Mouse (Mus musculus) heart, adult 2 months (tissue): ENCODE data around the gene Sds. TPM values are rescaled to one million over a fixed set of nuclear protein-coding genes. Genes with fewer than 3 reads are reported as not detected.

Experiments used
- DNase-seq, 2 experiments: peaks; one replicate each; pipeline ENCODE4 v3.0.0; 2021
- H3K27ac ChIP-seq: fragments of 200-600 bp; 2 replicates; pipeline ENCODE4 v1.8.1; 2022
- H3K27me3 ChIP-seq: fragments of 200-500 bp; 2 replicates; pipeline ENCODE4 v1.6.1; 2012; ENCODE audit warnings: mild to moderate bottlenecking, low read length, inconsistent platforms, mixed read lengths; ENCODE audit not compliant: control insufficient read depth, insufficient read depth
- H3K36me3 ChIP-seq: fragments of 200-500 bp; 2 replicates; pipeline ENCODE4 v1.6.1; 2012; ENCODE audit warnings: low read length, inconsistent platforms; ENCODE audit not compliant: control insufficient read depth, insufficient read depth
- H3K4me1 ChIP-seq: fragments of 200-500 bp; 2 replicates; pipeline ENCODE4 v1.6.1; 2011; ENCODE audit warnings: low read length; ENCODE audit not compliant: control insufficient read depth, insufficient read depth
- H3K4me3 ChIP-seq: fragments of 200-600 bp; 2 replicates; pipeline ENCODE4 v1.8.1; 2022
- H3K79me2 ChIP-seq: fragments of 200-500 bp; replicated peaks from 2 replicates; pipeline ENCODE4 v1.6.1; 2012; ENCODE audit warnings: mild to moderate bottlenecking, inconsistent platforms, low read length, moderate library complexity, mixed read lengths; ENCODE audit not compliant: control insufficient read depth, insufficient read depth
- H3K9ac ChIP-seq: fragments of 200-500 bp; 2 replicates; pipeline ENCODE4 v1.6.1; 2012; ENCODE audit warnings: low read depth, mild to moderate bottlenecking, control low read depth, inconsistent platforms, low read length, mixed read lengths
- CTCF ChIP-seq: fragments of 200-600 bp; IDR thresholded peaks from 2 replicates; pipeline ENCODE4 v1.8.1; 2022; ENCODE audit warnings: antibody characterized with exemption, mild to moderate bottlenecking, moderate library complexity
- EP300 ChIP-seq: fragments of 200-500 bp; IDR thresholded peaks from 2 replicates; pipeline ENCODE4 v1.6.1; 2011; ENCODE audit warnings: low read depth, low read length, control low read depth; ENCODE audit not compliant: insufficient read depth
- POLR2A ChIP-seq: fragments of 200-500 bp; IDR thresholded peaks from 2 replicates; pipeline ENCODE4 v1.6.1; 2011; ENCODE audit warnings: mild to moderate bottlenecking, low read depth, low read length, control low read depth; ENCODE audit not compliant: insufficient read depth
- WGBS: fragments of 180-500 bp; shearing (Covaris S2); methylation state at CpG from one replicate; pipeline ENCODE4 v1.1.7; 2018; 5-methylcytosine and 5-hydroxymethylcytosine counted together
- intact Hi-C: fragments of 180-260 bp; cut with DNase I; formaldehyde crosslinking; loops from one replicate; pipeline ENCODE4 v1.15.1; 2025
- long read RNA-seq: library from polyadenylated mRNA; stranded (forward); transcript quantifications from one replicate; pipeline ENCODE4 v2.0.0, GENCODE M21; 2021
- polyA plus RNA-seq: library from polyadenylated mRNA; depleted of rRNA; stranded (reverse); fragments of >200 nt; gene quantifications from 2 replicates; pipeline ENCODE4 v1.2.3, GENCODE M21; 2012; rRNA removed
- total RNA-seq, 2 experiments: library from RNA; stranded (reverse); gene quantifications; 2 replicates each; pipeline ENCODE4 v1.2.3; 2021

Sds gene
- 1 to 10 TPM; 1.2 to 3.0 TPM for total RNA-seq
- polyA plus RNA-seq, result 5.6 and 10.9 TPM in 2 replicates
- long read RNA-seq, partial matches to known transcripts, result 1 of 3 reads
- long read RNA-seq, other reads (novel, unspliced or antisense), result 0 of 3 reads

GRCm38 (mm10) chr5:120476296-120476695 is at the start of gene Sds:
Sds (plus strand) TSS chr5:120476526.
- H3K27me3 ChIP-seq, result no peaks in the 10 kb centered on the region
- no peaks in the 10 kb centered on the region for H3K36me3 ChIP-seq
- H3K4me3 ChIP-seq, result no peak within 1 kb of the TSS
- DNase-seq, result no peak
- 14% methylated on average over 13 of the region's 13 CpGs for WGBS
- H3K9ac ChIP-seq, result no peak within 1 kb of the TSS
- no peaks in the 10 kb centered on the region for H3K79me2 ChIP-seq
- no peak within 1 kb of the TSS for H3K27ac ChIP-seq
- TF ChIP-seq CTCF (no peak), POLR2A (no peak), EP300 (no peak)
- H3K4me1 ChIP-seq, result no peaks in the 10 kb centered on the region
- intact Hi-C loops, result no loop called here

- Histone ChIP-seq H3K27ac (no peak overlapping the region), H3K27me3 (peaks cover 12% of the 10 kb centered on the region), H3K79me2 (no peaks in the 10 kb centered on the region), H3K4me3 (no peak overlapping the region), H3K9ac (no peak overlapping the region), H3K4me1 (no peaks in the 10 kb centered on the region), H3K36me3 (no peaks in the 10 kb centered on the region)
- 2% methylated on average over 10 of the region's 10 CpGs for WGBS
- TF ChIP-seq POLR2A, result no peak
- no peak for TF ChIP-seq CTCF
- no peak for TF ChIP-seq EP300
- intact Hi-C loops, result no loop called here
- no peak for DNase-seq
Observed at GRCm38 (mm10) chr5:120426572-120426971, 49.8 kb upstream of the Sds start.

GRCm38 (mm10) chr5:120427451-120427938 is 48.8 kb upstream of the Sds start:
- Histone ChIP-seq H3K9ac (no peak overlapping the region), H3K4me1 (no peaks in the 10 kb centered on the region), H3K27ac (no peak overlapping the region), H3K79me2 (no peaks in the 10 kb centered on the region), H3K36me3 (no peaks in the 10 kb centered on the region), H3K27me3 (peaks cover 19% of the 10 kb centered on the region), H3K4me3 (no peak overlapping the region)
- WGBS, result 1% methylated on average over 33 of the region's 33 CpGs
- no peak for DNase-seq
- intact Hi-C loops, result no loop called here
- TF ChIP-seq CTCF (no peak), EP300 (no peak)

GRCm38 (mm10) chr5:120428189-120428838 is 48.0 kb upstream of the Sds start:
- Histone ChIP-seq H3K4me1 (no peaks in the 10 kb centered on the region), H3K4me3 (no peak overlapping the region), H3K27ac (no peak overlapping the region), H3K36me3 (no peaks in the 10 kb centered on the region), H3K9ac (no peak overlapping the region), H3K79me2 (no peaks in the 10 kb centered on the region), H3K27me3 (peaks cover 19% of the 10 kb centered on the region)
- 3% methylated on average over 21 of the region's 21 CpGs for WGBS
- no peak for TF ChIP-seq CTCF
- no peak for TF ChIP-seq POLR2A
- TF ChIP-seq EP300, result no peak
- no peak for DNase-seq
- intact Hi-C loops, result no loop called here

GRCm38 (mm10) chr5:120428990-120429389 is 47.3 kb upstream of the Sds start:
- Histone ChIP-seq H3K4me1 (no peaks in the 10 kb centered on the region), H3K27me3 (peaks cover 19% of the 10 kb centered on the region), H3K79me2 (no peaks in the 10 kb centered on the region), H3K27ac (no peak overlapping the region), H3K4me3 (no peak overlapping the region), H3K9ac (no peak overlapping the region), H3K36me3 (no peaks in the 10 kb centered on the region)
- intact Hi-C loops, result no loop called here
- no peak for DNase-seq
- 6% methylated on average over 5 of the region's 6 CpGs for WGBS
- TF ChIP-seq CTCF (no peak), EP300 (no peak), POLR2A (no peak)

- no peak overlapping the region for H3K9ac ChIP-seq
- no peaks in the 10 kb centered on the region for H3K4me1 ChIP-seq
- H3K27me3 ChIP-seq, result peaks cover 23% of the 10 kb centered on the region
- no peaks in the 10 kb centered on the region for H3K36me3 ChIP-seq
- H3K79me2 ChIP-seq, result no peaks in the 10 kb centered on the region
- H3K27ac ChIP-seq, result no peak overlapping the region
- intact Hi-C loops, result no loop called here
- TF ChIP-seq CTCF (no peak), EP300 (no peak), POLR2A (no peak)
- no peak overlapping the region for H3K4me3 ChIP-seq
- 9% methylated on average over 6 of the region's 6 CpGs for WGBS
- no peak for DNase-seq
Observed at GRCm38 (mm10) chr5:120429692-120430091, 46.6 kb upstream of the Sds start.
